Mouse (Mus musculus): ENCODE measurements around the gene Kmt2c. TPM values are rescaled to one million over a fixed set of nuclear protein-coding genes. Genes with fewer than 3 reads are reported as not detected.

Kmt2c gene
- polyA plus RNA-seq, 1 experiment from 2014 or later = 20.1 TPM

DNA sequence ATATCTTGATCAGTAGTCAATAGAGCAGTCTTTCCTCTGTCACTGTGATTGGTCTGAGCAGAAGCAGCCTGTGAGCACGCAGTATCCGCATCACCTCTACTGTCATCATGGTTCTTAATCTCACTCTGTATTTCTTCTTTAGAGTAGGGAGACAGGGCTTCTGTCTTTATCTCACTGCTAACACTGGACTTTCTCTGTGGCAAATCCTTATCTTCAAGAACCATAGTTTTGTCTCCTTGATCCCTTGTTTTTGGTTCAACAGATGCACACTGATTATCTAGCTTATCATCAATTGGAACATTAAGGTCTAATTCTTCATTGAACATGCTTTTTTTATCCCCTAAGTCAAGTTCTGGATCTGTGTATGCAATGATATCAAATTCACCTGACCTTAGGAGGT lies 188.4 kb downstream of the Kmt2c start:
- no peaks in the 10 kb centered on the region for H3K4me1 ChIP-seq (replicated peaks)
- H3K4me3 ChIP-seq = no peak overlapping the region
- H3K27me3 ChIP-seq = no peaks in the 10 kb centered on the region
- no peak overlapping the region for H3K9ac ChIP-seq
- no peaks in the 10 kb centered on the region for H3K9me3 ChIP-seq
- no peak for ATAC-seq (ENCODE audit: low FRiP score)
- 98% methylated on average over 2 of the region's 2 CpGs for WGBS
- no peak overlapping the region for H3K4me2 ChIP-seq
- H3K36me3 ChIP-seq = peaks cover 53% of the 10 kb centered on the region
- H3K27ac ChIP-seq = no peak overlapping the region

GRCm38 (mm10) chr5:25296830-25297229 lies 201.8 kb downstream of the Kmt2c start:
- Histone ChIP-seq H3K4me1 (replicated peaks) (peaks cover 4% of the 10 kb centered on the region), H3K36me3 (peaks cover 46% of the 10 kb centered on the region), H3K27ac (no peak overlapping the region), H3K27me3 (no peaks in the 10 kb centered on the region), H3K9me3 (no peaks in the 10 kb centered on the region), H3K4me2 (no peak overlapping the region), H3K9ac (no peak overlapping the region), H3K4me3 (no peak overlapping the region)
- no peak for ATAC-seq (ENCODE audit: low FRiP score)
- 59% methylated on average over 3 of the region's 3 CpGs for WGBS

- Histone ChIP-seq H3K9me3 (no peaks in the 10 kb centered on the region), H3K4me1 (replicated peaks) (no peaks in the 10 kb centered on the region), H3K27ac (no peak overlapping the region), H3K9ac (no peak overlapping the region), H3K4me3 (no peak overlapping the region), H3K36me3 (peaks cover 86% of the 10 kb centered on the region), H3K27me3 (no peaks in the 10 kb centered on the region), H3K4me2 (no peak overlapping the region)
- no peak for ATAC-seq (ENCODE audit: low FRiP score)
- WGBS = 96% methylated on average over 13 of the region's 13 CpGs
These were observed 214.6 kb downstream of the Kmt2c start for GRCm38 (mm10) chr5:25283988-25284387.

DNA sequence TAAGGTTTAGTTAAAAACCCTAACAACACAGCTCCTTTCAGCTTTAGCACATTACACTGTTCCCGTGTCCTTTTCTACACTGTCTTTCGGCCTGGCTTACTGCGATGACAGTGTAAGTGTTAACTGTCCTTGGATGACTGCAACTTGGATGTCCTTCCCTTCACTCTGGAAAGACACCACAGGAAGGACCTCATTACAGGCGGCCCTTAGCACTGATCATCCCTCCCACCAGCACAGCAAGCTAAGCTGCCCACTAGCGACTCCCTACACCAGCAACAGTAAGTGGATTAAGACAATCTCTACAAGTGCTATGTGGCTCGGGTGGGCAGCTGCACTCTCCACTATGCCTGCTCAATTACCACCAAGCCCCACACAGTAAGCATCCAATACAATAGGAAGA lies 222.2 kb downstream of the Kmt2c start:
- WGBS = 85% methylated on average over 6 of the region's 6 CpGs
- Histone ChIP-seq H3K27ac (no peak overlapping the region), H3K27me3 (no peaks in the 10 kb centered on the region), H3K36me3 (peaks cover 77% of the 10 kb centered on the region), H3K9ac (no peak overlapping the region), H3K4me3 (no peak overlapping the region), H3K4me2 (no peak overlapping the region), H3K9me3 (no peaks in the 10 kb centered on the region), H3K4me1 (replicated peaks) (no peaks in the 10 kb centered on the region)
- no peak for ATAC-seq (ENCODE audit: low FRiP score)

DNA sequence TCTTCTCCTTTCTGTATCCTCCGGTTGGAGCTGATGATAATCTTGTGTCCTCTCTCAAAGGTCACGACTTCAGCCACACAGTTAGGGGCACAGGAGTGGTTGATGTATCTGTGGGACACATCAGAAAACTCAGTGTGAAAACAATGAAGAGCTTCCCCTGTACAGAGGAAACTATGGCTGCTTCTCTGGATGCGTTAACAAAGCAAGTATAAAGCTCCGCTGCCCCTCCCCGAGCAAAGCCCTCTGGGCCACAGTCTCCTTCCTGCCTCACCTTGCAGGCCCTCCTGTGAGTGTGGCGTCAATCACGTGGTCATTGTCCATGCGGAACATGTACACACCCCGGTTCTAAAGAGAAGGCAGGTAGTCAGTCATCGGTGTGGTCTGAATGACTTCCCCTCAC lies 223.0 kb downstream of the Kmt2c start:
- no peak overlapping the region for H3K4me3 ChIP-seq
- no peaks in the 10 kb centered on the region for H3K27me3 ChIP-seq
- WGBS = 93% methylated on average over 10 of the region's 10 CpGs
- ATAC-seq (ENCODE audit: low FRiP score) = no peak
- peaks cover 77% of the 10 kb centered on the region for H3K36me3 ChIP-seq
- H3K4me2 ChIP-seq = no peak overlapping the region
- no peak overlapping the region for H3K9ac ChIP-seq
- H3K27ac ChIP-seq = no peak overlapping the region
- no peaks in the 10 kb centered on the region for H3K4me1 ChIP-seq (replicated peaks)
- no peaks in the 10 kb centered on the region for H3K9me3 ChIP-seq

DNA sequence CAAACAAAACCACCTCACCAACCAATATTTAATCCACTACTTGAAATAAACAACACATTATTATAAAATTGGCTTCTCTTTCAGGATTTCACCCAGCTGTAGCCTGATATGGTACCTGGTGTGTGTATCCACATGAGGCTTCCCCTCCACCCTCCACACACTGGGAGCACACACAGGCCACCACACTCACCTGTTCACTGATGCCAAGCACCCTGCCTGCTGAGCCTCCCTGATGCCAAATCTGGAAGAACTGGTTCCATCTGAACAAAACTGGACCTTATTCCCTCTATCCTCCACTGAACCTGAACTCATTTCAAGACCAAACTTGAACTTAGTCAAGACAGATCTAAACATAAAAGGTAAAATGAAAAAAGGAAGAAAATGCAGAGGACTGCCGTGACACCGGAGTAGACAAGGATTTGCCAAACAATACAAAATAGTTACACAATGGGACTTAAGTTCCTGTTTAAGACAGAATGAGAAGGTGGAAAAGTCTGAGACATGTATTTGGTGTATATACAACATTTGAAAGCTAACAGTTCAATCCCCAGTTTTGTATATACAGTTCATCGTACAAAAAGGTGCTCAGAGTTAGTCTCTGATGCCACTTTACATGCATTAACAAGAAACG lies 230.2 kb downstream of the Kmt2c start:
- H3K36me3 ChIP-seq = peaks cover 74% of the 10 kb centered on the region
- H3K9ac ChIP-seq = no peak overlapping the region
- no peaks in the 10 kb centered on the region for H3K9me3 ChIP-seq
- no peaks in the 10 kb centered on the region for H3K4me1 ChIP-seq (replicated peaks)
- WGBS = 93% methylated on average over 4 of the region's 4 CpGs
- ATAC-seq (ENCODE audit: low FRiP score) = no peak
- no peak overlapping the region for H3K27ac ChIP-seq
- H3K27me3 ChIP-seq = no peaks in the 10 kb centered on the region
- H3K4me3 ChIP-seq = no peak overlapping the region
- no peak overlapping the region for H3K4me2 ChIP-seq

DNA sequence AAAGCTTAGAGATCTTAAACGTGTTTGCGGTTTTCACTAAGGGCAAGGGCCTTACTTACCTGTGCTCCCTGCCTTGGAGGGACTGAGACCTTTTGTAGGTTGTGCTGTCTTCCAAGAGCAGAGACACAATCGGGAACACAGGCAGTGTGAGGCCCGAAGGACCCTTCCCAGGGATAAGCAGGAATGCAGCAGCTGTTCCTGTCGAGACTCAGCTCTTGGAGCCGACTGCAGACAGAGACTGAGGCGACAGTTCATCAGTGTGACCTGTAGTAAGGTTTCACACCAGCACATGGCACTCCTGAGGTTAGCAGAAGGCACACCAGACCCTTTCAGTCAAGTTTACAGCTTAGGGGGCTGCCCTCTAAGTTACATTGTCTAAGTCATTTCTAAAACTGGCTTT lies 236.3 kb downstream of the Kmt2c start:
- Histone ChIP-seq H3K4me2 (no peak overlapping the region), H3K4me1 (replicated peaks) (no peaks in the 10 kb centered on the region), H3K27me3 (no peaks in the 10 kb centered on the region), H3K27ac (no peak overlapping the region), H3K9ac (no peak overlapping the region), H3K36me3 (peaks cover 88% of the 10 kb centered on the region), H3K9me3 (no peaks in the 10 kb centered on the region), H3K4me3 (no peak overlapping the region)
- ATAC-seq (ENCODE audit: low FRiP score) = no peak
- 85% methylated on average over 7 of the region's 7 CpGs for WGBS

DNA sequence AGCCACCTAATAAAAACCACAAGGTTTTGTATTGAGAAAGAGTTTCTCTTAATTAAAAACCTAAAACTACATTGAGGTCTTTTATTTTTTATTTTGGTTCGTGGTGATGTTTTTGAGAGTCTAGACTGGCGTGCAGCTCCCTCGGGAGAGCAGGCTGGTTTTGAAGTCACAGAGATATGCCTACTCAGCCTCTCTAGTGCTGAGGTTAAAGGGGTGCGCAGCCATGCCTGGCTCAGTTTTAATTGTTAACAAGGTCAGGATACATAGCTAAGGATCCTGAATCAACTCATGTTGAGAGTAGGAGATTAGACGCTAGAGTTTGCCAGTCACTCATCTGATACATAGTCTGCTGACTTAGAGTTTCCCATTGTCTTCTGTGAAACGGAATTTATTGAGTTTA lies 237.1 kb downstream of the Kmt2c start:
- Histone ChIP-seq H3K27ac (no peak overlapping the region), H3K36me3 (peaks cover 90% of the 10 kb centered on the region), H3K27me3 (no peaks in the 10 kb centered on the region), H3K4me2 (no peak overlapping the region), H3K4me3 (no peak overlapping the region), H3K9ac (no peak overlapping the region), H3K9me3 (no peaks in the 10 kb centered on the region), H3K4me1 (replicated peaks) (no peaks in the 10 kb centered on the region)
- ATAC-seq (ENCODE audit: low FRiP score) = no peak
- 87% methylated on average over 6 of the region's 6 CpGs for WGBS

DNA sequence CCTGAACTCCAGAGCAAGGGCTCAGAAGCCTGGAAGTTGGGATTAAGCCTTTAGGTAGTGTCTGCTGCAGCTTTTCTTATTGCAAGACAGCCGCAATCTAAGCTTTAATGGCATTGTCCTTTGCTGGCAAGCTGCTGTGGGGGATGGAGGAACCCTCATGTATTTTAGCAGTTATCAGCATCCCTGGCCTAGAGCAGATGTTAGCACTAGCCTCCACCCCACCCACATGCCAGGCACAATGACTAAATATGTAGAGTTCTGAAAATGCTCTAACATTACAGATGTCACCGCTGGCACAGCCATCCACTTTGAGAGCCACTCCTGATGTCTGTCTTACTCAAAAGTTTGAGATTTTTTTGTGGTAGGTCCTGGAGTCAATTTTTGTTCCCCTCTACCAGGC lies 241.9 kb downstream of the Kmt2c start:
- ATAC-seq (ENCODE audit: low FRiP score) = no peak
- no peaks in the 10 kb centered on the region for H3K4me1 ChIP-seq (replicated peaks)

DNA sequence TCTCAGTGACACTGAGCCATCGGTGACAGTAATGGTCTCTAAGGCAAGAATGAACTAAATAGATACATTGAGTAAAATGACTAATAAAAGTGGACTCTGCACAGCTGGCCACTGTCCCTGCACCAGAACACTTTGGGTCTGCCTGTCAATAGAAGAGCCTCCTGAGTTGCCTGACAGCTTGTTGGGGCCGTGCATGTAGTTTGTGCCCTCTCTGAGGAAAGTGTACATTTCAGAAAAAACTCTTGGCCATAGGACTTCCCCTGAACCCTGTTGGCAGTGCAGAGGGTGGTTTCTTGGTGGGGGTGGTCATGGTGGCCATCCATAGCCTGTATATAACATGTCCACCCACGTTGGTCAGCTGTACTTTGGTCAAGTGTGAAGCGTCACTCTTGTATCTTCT lies 244.1 kb downstream of the Kmt2c start:
- Histone ChIP-seq H3K27me3 (no peaks in the 10 kb centered on the region), H3K36me3 (peaks cover 96% of the 10 kb centered on the region), H3K4me3 (no peak overlapping the region), H3K4me1 (replicated peaks) (no peaks in the 10 kb centered on the region), H3K9me3 (no peaks in the 10 kb centered on the region), H3K27ac (no peak overlapping the region), H3K4me2 (no peak overlapping the region), H3K9ac (no peak overlapping the region)
- 98% methylated on average over 4 of the region's 4 CpGs for WGBS
- no peak for ATAC-seq (ENCODE audit: low FRiP score)

More for the DNA sequence above, 241.9 kb downstream of the Kmt2c start:
- H3K9ac ChIP-seq = no peak overlapping the region
- H3K4me2 ChIP-seq = no peak overlapping the region
- peaks cover 91% of the 10 kb centered on the region for H3K36me3 ChIP-seq
- no peaks in the 10 kb centered on the region for H3K27me3 ChIP-seq
- no peaks in the 10 kb centered on the region for H3K9me3 ChIP-seq
- 90% methylated on average over 2 of the region's 2 CpGs for WGBS
- H3K27ac ChIP-seq = no peak overlapping the region
- no peak overlapping the region for H3K4me3 ChIP-seq

DNA sequence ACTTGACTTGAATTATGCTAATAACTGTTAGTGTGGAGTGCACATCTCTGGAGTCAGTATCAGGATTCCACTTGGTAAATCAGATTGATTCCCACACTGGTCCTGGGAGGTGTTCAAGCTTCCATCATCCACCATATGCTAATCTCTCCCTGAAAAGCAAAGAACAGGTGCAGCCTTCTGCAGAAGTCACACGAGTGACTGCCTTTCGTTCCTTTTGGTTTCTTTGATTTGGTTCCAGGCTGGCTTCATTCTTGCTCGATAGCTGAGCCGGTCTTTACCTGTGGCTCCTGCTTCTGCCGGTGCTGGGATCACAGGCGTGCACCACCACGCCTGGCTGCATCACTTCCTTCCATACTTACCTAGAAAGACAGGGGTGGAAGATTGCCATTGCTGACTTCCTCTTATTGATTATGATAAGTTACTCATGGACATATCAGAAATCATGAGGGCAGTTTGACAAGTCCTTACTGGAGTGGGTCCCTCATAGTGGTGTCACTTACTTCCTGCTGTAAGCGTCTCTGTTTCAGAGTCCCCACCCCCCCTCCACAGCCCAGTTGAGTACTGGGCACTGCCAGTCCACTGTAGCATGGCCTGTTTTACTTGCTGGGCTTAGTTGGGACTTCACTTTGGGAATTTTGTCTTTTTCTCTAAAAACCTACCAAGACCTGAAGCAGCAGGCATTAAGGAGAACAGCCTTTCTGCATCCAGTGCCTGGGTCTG lies 245.6 kb downstream of the Kmt2c start:
- no peaks in the 10 kb centered on the region for H3K27me3 ChIP-seq
- ATAC-seq (ENCODE audit: low FRiP score) = no peak

GRCm38 (mm10) chr5:25252423-25252822 lies 246.2 kb downstream of the Kmt2c start:
- Histone ChIP-seq H3K9me3 (no peaks in the 10 kb centered on the region), H3K27ac (no peak overlapping the region), H3K36me3 (peaks cover 85% of the 10 kb centered on the region), H3K4me3 (no peak overlapping the region), H3K4me2 (no peak overlapping the region), H3K9ac (no peak overlapping the region), H3K4me1 (replicated peaks) (no peaks in the 10 kb centered on the region), H3K27me3 (no peaks in the 10 kb centered on the region)
- WGBS = 85% methylated on average over 2 of the region's 2 CpGs
- no peak for ATAC-seq (ENCODE audit: low FRiP score)

More for the DNA sequence above, 245.6 kb downstream of the Kmt2c start:
- WGBS = 96% methylated on average over 8 of the region's 8 CpGs
- Histone ChIP-seq H3K4me2 (no peak overlapping the region), H3K9ac (no peak overlapping the region), H3K27ac (no peak overlapping the region), H3K36me3 (peaks cover 91% of the 10 kb centered on the region), H3K9me3 (no peaks in the 10 kb centered on the region), H3K4me3 (no peak overlapping the region), H3K4me1 (replicated peaks) (no peaks in the 10 kb centered on the region)

DNA sequence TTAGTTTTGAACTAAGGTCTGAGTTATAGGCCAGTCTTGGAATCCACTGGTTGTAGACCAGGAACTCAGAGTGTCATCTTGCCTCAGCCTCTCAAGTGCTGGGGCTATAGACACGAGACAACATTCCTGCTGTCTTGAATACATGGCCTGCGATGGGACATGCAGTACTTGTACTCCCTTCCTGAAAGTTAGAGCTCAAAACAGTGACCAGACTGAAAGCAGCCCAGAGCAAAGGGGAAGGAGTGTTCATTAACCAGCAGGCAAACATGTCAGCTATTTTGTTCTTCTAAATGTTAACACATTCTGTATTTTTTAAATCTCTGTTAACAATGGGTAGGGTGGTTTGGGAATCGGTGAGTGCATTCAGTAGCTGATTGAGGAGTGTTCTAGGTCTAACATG lies 251.5 kb downstream of the Kmt2c start:
- Histone ChIP-seq H3K4me3 (no peak overlapping the region), H3K4me1 (replicated peaks) (no peaks in the 10 kb centered on the region), H3K27ac (no peak overlapping the region), H3K27me3 (no peaks in the 10 kb centered on the region), H3K36me3 (peaks cover 50% of the 10 kb centered on the region), H3K9ac (no peak overlapping the region), H3K4me2 (no peak overlapping the region), H3K9me3 (no peaks in the 10 kb centered on the region)
- 80% methylated on average over 3 of the region's 3 CpGs for WGBS
- ATAC-seq (ENCODE audit: low FRiP score) = no peak
